Mouse (Mus musculus) left cerebral cortex, adult 2 months (tissue): ENCODE data around the gene Tmem114. TPM values are rescaled to one million over a fixed set of nuclear protein-coding genes. Genes with fewer than 3 reads are reported as not detected.

ENCODE experiments used
- DNase-seq, 2 experiments: peaks; one replicate each; pipeline ENCODE4 v3.0.0; 2021 to 2022; ENCODE audit warnings: low spot score in 2 of 2, mixed read lengths in 1 of 2; ENCODE audit errors: extremely low spot score in 1 of 2
- H3K27ac ChIP-seq: fragments of 200-600 bp; 2 replicates; pipeline ENCODE4 v1.8.1; 2022
- H3K4me3 ChIP-seq: fragments of 200-600 bp; 2 replicates; pipeline ENCODE4 v1.8.1; 2022
- CTCF ChIP-seq: fragments of 200-600 bp; IDR thresholded peaks from 2 replicates; pipeline ENCODE4 v1.8.1; 2022; ENCODE audit warnings: antibody characterized with exemption, mild to moderate bottlenecking, moderate library complexity
- intact Hi-C: fragments of 180-260 bp; cut with DNase I; formaldehyde crosslinking; loops from one replicate; pipeline ENCODE4 v1.15.1; 2025
- total RNA-seq, 2 experiments: library from RNA; stranded (reverse); gene quantifications; 2 replicates each; pipeline ENCODE4 v1.2.3; 2021

Tmem114 gene
- total RNA-seq, 2 experiments from 2014 or later = 1.3 to 2.5 TPM

GRCm38 (mm10) chr16:8402663-8403062 is 22.3 kb downstream of the Tmem114 start:
- TF ChIP-seq CTCF = peak; percentile 16
- intact Hi-C loops = no loop called here
- Histone ChIP-seq H3K4me3 (no peak overlapping the region), H3K27ac (no peak overlapping the region)
- DNase-seq = no peak

GRCm38 (mm10) chr16:8401171-8401955 is 23.6 kb downstream of the Tmem114 start:
- DNase-seq = no peak
- H3K27ac ChIP-seq = no peak overlapping the region
- no peak overlapping the region for H3K4me3 ChIP-seq
- TF ChIP-seq CTCF = no peak
- intact Hi-C loops = no loop called here

- Histone ChIP-seq H3K27ac (no peak overlapping the region), H3K4me3 (no peak overlapping the region)
- intact Hi-C loops = no loop called here
- no peak for TF ChIP-seq CTCF
- DNase-seq = no peak
These were observed 25.1 kb downstream of the Tmem114 start for GRCm38 (mm10) chr16:8399868-8400267.

GRCm38 (mm10) chr16:8394946-8395345 is 30.0 kb downstream of the Tmem114 start:
- no peak for DNase-seq
- no peak overlapping the region for H3K4me3 ChIP-seq
- TF ChIP-seq CTCF = no peak
- H3K27ac ChIP-seq = no peak overlapping the region
- intact Hi-C loops = no loop called here

GRCm38 (mm10) chr16:8388491-8388890 is 36.4 kb downstream of the Tmem114 start:
- no peak overlapping the region for H3K27ac ChIP-seq
- DNase-seq = no peak
- intact Hi-C loops = no loop called here
- no peak overlapping the region for H3K4me3 ChIP-seq
- no peak; the same call in 1 of the 2 replicates for TF ChIP-seq CTCF

GRCm38 (mm10) chr16:8386386-8386785 is 38.5 kb downstream of the Tmem114 start:
- H3K27ac ChIP-seq = no peak overlapping the region
- no peak overlapping the region for H3K4me3 ChIP-seq
- DNase-seq = no peak
- intact Hi-C loops = no loop called here
- TF ChIP-seq CTCF = no peak

GRCm38 (mm10) chr16:8385679-8386078 is 39.3 kb downstream of the Tmem114 start:
- Histone ChIP-seq H3K4me3 (no peak overlapping the region), H3K27ac (no peak overlapping the region)
- peak; percentile 19 for TF ChIP-seq CTCF
- DNase-seq = no peak
- intact Hi-C loops = no loop called here

- intact Hi-C loops = no loop called here
- TF ChIP-seq CTCF = no peak
These were observed 40.2 kb downstream of the Tmem114 start for GRCm38 (mm10) chr16:8384772-8385171.

GRCm38 (mm10) chr16:8383396-8383795 is 41.5 kb downstream of the Tmem114 start:
- no peak overlapping the region for H3K27ac ChIP-seq
- DNase-seq = no peak
- TF ChIP-seq CTCF = no peak
- H3K4me3 ChIP-seq = no peak overlapping the region
- intact Hi-C loops = no loop called here

More at GRCm38 (mm10) chr16:8384772-8385171, 40.2 kb downstream of the Tmem114 start:
- Histone ChIP-seq H3K27ac (no peak overlapping the region), H3K4me3 (no peak overlapping the region)
- DNase-seq = no peak

GRCm38 (mm10) chr16:8363066-8363465 is 61.9 kb downstream of the Tmem114 start:
- H3K27ac ChIP-seq = no peak overlapping the region
- no peak overlapping the region for H3K4me3 ChIP-seq
- intact Hi-C loops = no loop called here
- TF ChIP-seq CTCF = no peak
- DNase-seq = no peak

Other genes with a start within 250 kb of the Tmem114 start
- 10 to 100 TPM; 25.3 to 29.6 TPM for gene Mettl22, start 45.7 kb upstream of the Tmem114 start, total RNA-seq
- gene Abat, start 88.3 kb upstream of the Tmem114 start, total RNA-seq = 100 to 1,000 TPM; 140 to 156 TPM
- 10 to 100 TPM; 36.2 to 36.9 TPM for gene Pmm2, start 212.5 kb upstream of the Tmem114 start, total RNA-seq
- gene Tmem186, start 212.6 kb upstream of the Tmem114 start, total RNA-seq = 10 to 100 TPM; 12.5 to 13.1 TPM
- 10 to 100 TPM; 11.2 to 16.4 TPM for gene Carhsp1, start 247.0 kb upstream of the Tmem114 start, total RNA-seq